Mouse (Mus musculus) liver, embryonic 12.5 days (tissue): ENCODE measurements around the gene Otoa. TPM values are rescaled to one million over a fixed set of nuclear protein-coding genes. Genes with fewer than 3 reads are reported as not detected.
A peak's percentile ranks its signal among the peaks of the same experiment; 100 is the strongest.

Experiments
- ATAC-seq: fragments of 200-750 bp; cut with Nextera tagmentation; 2 replicates; pipeline ENCODE4 v1.8.0; 2017; ENCODE audit warnings: moderate number of reproducible peaks, mild to moderate bottlenecking, moderate library complexity
- H3K27ac ChIP-seq: fragments of 300-500 bp; sonication (generic); 2 replicates; pipeline ENCODE4 v1.5.1; 2016; ENCODE audit warnings: mild to moderate bottlenecking
- H3K27me3 ChIP-seq: fragments of 300-500 bp; sonication (generic); replicated peaks from 2 replicates; pipeline ENCODE4 v1.6.1; 2016; ENCODE audit warnings: mild to moderate bottlenecking, moderate library complexity
- H3K36me3 ChIP-seq: fragments of 300-500 bp; sonication (generic); 2 replicates; pipeline ENCODE4 v1.6.1; 2016; ENCODE audit warnings: mild to moderate bottlenecking, moderate library complexity
- H3K4me1 ChIP-seq: fragments of 300-500 bp; sonication (generic); 2 replicates; pipeline ENCODE4 v1.6.1; 2016
- H3K4me2 ChIP-seq: fragments of 300-500 bp; sonication (generic); 2 replicates; pipeline ENCODE4 v1.6.1; 2016; ENCODE audit warnings: mild to moderate bottlenecking, moderate library complexity
- H3K4me3 ChIP-seq: fragments of 300-500 bp; sonication (generic); 2 replicates; pipeline ENCODE4 v1.5.1; 2016; ENCODE audit warnings: mild to moderate bottlenecking, moderate library complexity
- H3K9ac ChIP-seq: fragments of 300-500 bp; sonication (generic); 2 replicates; pipeline ENCODE4 v1.6.1; 2016; ENCODE audit warnings: mild to moderate bottlenecking, moderate library complexity
- H3K9me3 ChIP-seq: fragments of 300-500 bp; sonication (generic); replicated peaks from 2 replicates; pipeline ENCODE4 v1.6.1; 2016; ENCODE audit warnings: mild to moderate bottlenecking, moderate library complexity
- WGBS: fragments of 180-500 bp; shearing (Covaris S2); methylation state at CpG from one replicate; pipeline ENCODE4 v1.1.7; 2016; ENCODE audit not compliant: insufficient replicate concordance; 5-methylcytosine and 5-hydroxymethylcytosine counted together
- polyA plus RNA-seq: library from polyadenylated mRNA; unstranded; fragments of >200 nt; fragmentation: Nextera tagmentation; extraction: Ambion mirVana; gene quantifications from 2 replicates; pipeline ENCODE4 v1.2.1, GENCODE M21; 2016

The Otoa gene
- polyA plus RNA-seq, 1 experiment from 2014 or later, result 0.06 TPM

GRCm38 (mm10) chr7:121059477-121060218 lies 21.8 kb upstream of the Otoa start:
- peaks cover 58% of the 10 kb centered on the region for H3K36me3 ChIP-seq
- H3K9me3 ChIP-seq, result no peaks in the 10 kb centered on the region
- H3K4me2 ChIP-seq, result no peak overlapping the region
- no peak overlapping the region for H3K4me3 ChIP-seq
- no peak overlapping the region for H3K27ac ChIP-seq
- ATAC-seq, result no peak
- no peaks in the 10 kb centered on the region for H3K4me1 ChIP-seq
- H3K9ac ChIP-seq, result no peak overlapping the region
- 72% methylated on average over 6 of the region's 6 CpGs for WGBS
- H3K27me3 ChIP-seq, result no peaks in the 10 kb centered on the region

GRCm38 (mm10) chr7:121064309-121064708 lies 17.1 kb upstream of the Otoa start:
- WGBS, result 52% methylated on average over 4 of the region's 4 CpGs
- Histone ChIP-seq H3K9ac (no peak overlapping the region; the same call in 1 of the 2 replicates), H3K4me2 (no peak overlapping the region), H3K36me3 (peaks cover 40% of the 10 kb centered on the region), H3K9me3 (no peaks in the 10 kb centered on the region), H3K4me3 (no peak overlapping the region), H3K4me1 (no peaks in the 10 kb centered on the region), H3K27ac (no peak overlapping the region), H3K27me3 (no peaks in the 10 kb centered on the region)
- ATAC-seq, result no peak

- WGBS, result 78% methylated on average over 4 of the region's 4 CpGs
Observed at GRCm38 (mm10) chr7:121071276-121071675, 10.2 kb upstream of the Otoa start.

GRCm38 (mm10) chr7:121072506-121072905 lies 8.9 kb upstream of the Otoa start:
- 66% methylated on average over 5 of the region's 5 CpGs for WGBS
- Histone ChIP-seq H3K27me3 (no peaks in the 10 kb centered on the region), H3K9ac (no peak overlapping the region), H3K9me3 (no peaks in the 10 kb centered on the region), H3K4me3 (no peak overlapping the region), H3K4me2 (no peak overlapping the region), H3K27ac (no peak overlapping the region), H3K4me1 (no peaks in the 10 kb centered on the region), H3K36me3 (peaks cover 54% of the 10 kb centered on the region)
- no peak for ATAC-seq

More at GRCm38 (mm10) chr7:121071276-121071675, 10.2 kb upstream of the Otoa start:
- H3K4me3 ChIP-seq, result no peak overlapping the region
- H3K4me2 ChIP-seq, result no peak overlapping the region
- ATAC-seq, result no peak
- no peak overlapping the region for H3K9ac ChIP-seq
- H3K9me3 ChIP-seq, result no peaks in the 10 kb centered on the region
- peaks cover 53% of the 10 kb centered on the region for H3K36me3 ChIP-seq
- H3K27ac ChIP-seq, result no peak overlapping the region
- H3K27me3 ChIP-seq, result no peaks in the 10 kb centered on the region
- no peaks in the 10 kb centered on the region for H3K4me1 ChIP-seq

- H3K4me1 ChIP-seq, result no peaks in the 10 kb centered on the region
- H3K4me2 ChIP-seq, result no peak within 1 kb of the TSS
- 58% methylated on average over 11 of the region's 11 CpGs for WGBS
- ATAC-seq, result no peak
- H3K9me3 ChIP-seq, result no peaks in the 10 kb centered on the region
- H3K4me3 ChIP-seq, result 0 out of 2 replicates have a peak within 1 kb of the TSS, but pooled peaks have one; percentile 2
- 0 out of 2 replicates have a peak within 1 kb of the TSS, but pooled peaks have one; percentile 12 for H3K27ac ChIP-seq
- no peaks in the 10 kb centered on the region for H3K27me3 ChIP-seq
- peaks cover 58% of the 10 kb centered on the region for H3K36me3 ChIP-seq
- no peak within 1 kb of the TSS for H3K9ac ChIP-seq
Observed at GRCm38 (mm10) chr7:121074281-121074680, 7.2 kb upstream of the Otoa start, which contains the start of gene Igsf6. Igsf6 (minus strand) TSS chr7:121074572.

- H3K9ac ChIP-seq, result no peak overlapping the region
- H3K4me3 ChIP-seq, result no peak overlapping the region
- ATAC-seq, result no peak
- peaks cover 54% of the 10 kb centered on the region for H3K36me3 ChIP-seq
- H3K27me3 ChIP-seq, result no peaks in the 10 kb centered on the region
- H3K9me3 ChIP-seq, result no peaks in the 10 kb centered on the region
- H3K27ac ChIP-seq, result 0 out of 2 replicates have a peak overlapping the region, but pooled peaks have one; percentile 12
- 77% methylated on average over 6 of the region's 6 CpGs for WGBS
- H3K4me2 ChIP-seq, result no peak overlapping the region
- H3K4me1 ChIP-seq, result no peaks in the 10 kb centered on the region
Observed at GRCm38 (mm10) chr7:121074801-121075400, 6.5 kb upstream of the Otoa start.

GRCm38 (mm10) chr7:121075416-121075815 lies 6.0 kb upstream of the Otoa start:
- WGBS, result 75% methylated on average over 5 of the region's 5 CpGs
- no peak for ATAC-seq
- no peaks in the 10 kb centered on the region for H3K9me3 ChIP-seq
- no peaks in the 10 kb centered on the region for H3K27me3 ChIP-seq
- H3K27ac ChIP-seq, result no peak overlapping the region
- no peaks in the 10 kb centered on the region for H3K4me1 ChIP-seq
- H3K36me3 ChIP-seq, result peaks cover 49% of the 10 kb centered on the region
- H3K4me3 ChIP-seq, result no peak overlapping the region
- H3K9ac ChIP-seq, result no peak overlapping the region
- H3K4me2 ChIP-seq, result no peak overlapping the region

GRCm38 (mm10) chr7:121077311-121077710 lies 4.1 kb upstream of the Otoa start:
- Histone ChIP-seq H3K27ac (no peak overlapping the region), H3K9me3 (no peaks in the 10 kb centered on the region), H3K27me3 (no peaks in the 10 kb centered on the region), H3K4me3 (no peak overlapping the region), H3K4me2 (no peak overlapping the region), H3K9ac (no peak overlapping the region), H3K36me3 (peaks cover 40% of the 10 kb centered on the region), H3K4me1 (no peaks in the 10 kb centered on the region)
- ATAC-seq, result no peak
- 87% methylated on average over 6 of the region's 6 CpGs for WGBS

GRCm38 (mm10) chr7:121077829-121078228 lies 3.6 kb upstream of the Otoa start:
- no peak overlapping the region for H3K27ac ChIP-seq
- H3K4me2 ChIP-seq, result no peak overlapping the region
- WGBS, result 51% methylated on average over 5 of the region's 5 CpGs
- ATAC-seq, result no peak
- peaks cover 40% of the 10 kb centered on the region for H3K36me3 ChIP-seq
- H3K9ac ChIP-seq, result no peak overlapping the region
- no peaks in the 10 kb centered on the region for H3K4me1 ChIP-seq
- no peaks in the 10 kb centered on the region for H3K27me3 ChIP-seq
- no peak overlapping the region for H3K4me3 ChIP-seq
- H3K9me3 ChIP-seq, result no peaks in the 10 kb centered on the region

GRCm38 (mm10) chr7:121081816-121082215 lies 366 bp downstream of the Otoa start:
- H3K9ac ChIP-seq, result no peak overlapping the region
- H3K4me2 ChIP-seq, result no peak overlapping the region
- ATAC-seq, result no peak
- no peaks in the 10 kb centered on the region for H3K9me3 ChIP-seq
- H3K27me3 ChIP-seq, result no peaks in the 10 kb centered on the region
- peaks cover 18% of the 10 kb centered on the region for H3K36me3 ChIP-seq
- 71% methylated on average over 2 of the region's 2 CpGs for WGBS
- no peak overlapping the region for H3K27ac ChIP-seq
- H3K4me3 ChIP-seq, result no peak overlapping the region
- H3K4me1 ChIP-seq, result no peaks in the 10 kb centered on the region

GRCm38 (mm10) chr7:121082949-121083513 lies 1.6 kb downstream of the Otoa start:
- Histone ChIP-seq H3K27ac (no peak overlapping the region), H3K4me3 (no peak overlapping the region), H3K27me3 (no peaks in the 10 kb centered on the region), H3K4me2 (no peak overlapping the region), H3K4me1 (no peaks in the 10 kb centered on the region), H3K36me3 (peaks cover 7% of the 10 kb centered on the region; the same call in 1 of the 2 replicates), H3K9me3 (no peaks in the 10 kb centered on the region), H3K9ac (no peak overlapping the region)
- ATAC-seq, result no peak
- WGBS, result 81% methylated on average over 9 of the region's 9 CpGs

GRCm38 (mm10) chr7:121084840-121085453 lies 3.5 kb downstream of the Otoa start:
- Histone ChIP-seq H3K9ac (no peak overlapping the region), H3K27ac (no peak overlapping the region), H3K4me2 (no peak overlapping the region), H3K4me3 (no peak overlapping the region), H3K36me3 (no peaks in the 10 kb centered on the region), H3K27me3 (no peaks in the 10 kb centered on the region), H3K4me1 (no peaks in the 10 kb centered on the region), H3K9me3 (no peaks in the 10 kb centered on the region)
- no peak for ATAC-seq
- WGBS, result 72% methylated on average over 8 of the region's 8 CpGs
